Mouse (Mus musculus) cerebellum, postnatal 10 days (tissue): ENCODE measurements around the gene Plekhb2.
A peak's percentile ranks its signal among the peaks of the same experiment; 100 is the strongest.

ENCODE experiments used
- DNase-seq, 2 experiments: peaks; one replicate each; pipeline ENCODE4 v3.0.0; 2021; ENCODE audit warnings: mixed read lengths in 2 of 2

Plekhb2 gene

GRCm38 (mm10) chr1:34834904-34835303 lies 14.9 kb upstream of the Plekhb2 start:
- no peak for DNase-seq

DNA sequence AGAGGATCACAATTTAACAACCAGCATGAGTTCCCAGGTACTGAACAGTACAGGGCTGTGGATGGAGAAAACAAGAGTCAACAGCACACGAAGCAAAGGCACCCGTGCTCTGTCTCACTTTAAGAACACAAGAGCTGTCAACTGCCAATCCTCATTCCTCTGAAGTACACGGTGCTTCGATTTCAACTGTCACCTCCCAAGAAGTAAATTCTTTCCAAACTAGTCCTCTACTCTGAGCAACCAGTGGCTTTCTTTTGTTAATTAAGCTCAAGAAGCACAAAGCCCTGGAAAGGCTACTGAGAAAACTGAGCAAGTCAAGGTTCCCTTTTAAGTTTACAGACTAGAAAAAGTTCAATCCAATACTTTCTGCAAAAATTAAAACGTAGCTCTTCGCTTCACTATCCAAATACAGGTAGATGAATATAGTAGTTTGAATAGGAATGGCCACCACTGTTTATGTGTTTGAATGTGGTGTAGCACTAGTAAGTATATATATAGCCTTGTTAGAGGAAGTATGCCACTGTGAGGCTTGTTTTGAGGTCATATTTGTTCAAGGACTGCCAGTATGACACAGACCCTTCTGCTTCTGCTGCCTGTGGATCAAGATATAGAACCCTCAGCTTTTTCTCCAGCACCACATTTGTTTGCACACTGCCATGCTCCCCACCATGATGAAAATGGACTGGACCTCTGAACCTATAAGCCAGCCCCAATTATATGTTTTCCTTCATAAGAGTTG lies 11.7 kb upstream of the Plekhb2 start:
- DNase-seq, result no peak

GRCm38 (mm10) chr1:34839241-34839640 lies 10.5 kb upstream of the Plekhb2 start:
- no peak for DNase-seq

DNA sequence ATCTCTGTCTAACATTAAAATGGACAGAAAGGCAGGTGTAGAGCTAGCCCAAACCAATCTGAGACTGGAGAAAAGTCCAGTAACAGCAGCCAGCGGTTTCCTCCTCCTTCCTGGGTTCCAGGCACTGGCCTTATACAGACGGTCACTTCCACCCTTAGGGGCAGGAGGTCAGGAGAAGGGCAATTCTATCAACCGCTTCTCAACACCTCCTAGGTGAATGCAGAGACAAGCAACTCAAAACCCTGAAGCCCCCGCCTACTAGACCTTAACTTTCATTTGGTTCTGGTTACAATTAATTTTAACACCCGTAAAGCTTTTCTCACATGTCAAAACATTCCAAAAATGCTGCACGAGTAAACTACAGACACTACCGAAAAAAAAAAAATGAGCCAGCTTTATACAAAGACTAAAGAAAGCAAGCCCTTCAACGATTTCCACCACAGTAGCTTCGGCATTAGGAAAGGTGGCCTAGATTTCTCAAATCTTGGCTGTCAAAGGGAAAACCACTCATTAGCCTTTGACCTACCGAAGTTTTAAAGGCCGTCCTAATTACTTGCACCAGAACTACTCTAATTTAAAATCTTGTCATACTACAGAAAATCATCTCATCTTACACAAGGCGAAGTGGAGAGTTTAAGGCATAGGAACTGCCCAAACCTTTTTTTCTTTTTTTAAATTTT lies 7.9 kb upstream of the Plekhb2 start:
- DNase-seq, result no peak

DNA sequence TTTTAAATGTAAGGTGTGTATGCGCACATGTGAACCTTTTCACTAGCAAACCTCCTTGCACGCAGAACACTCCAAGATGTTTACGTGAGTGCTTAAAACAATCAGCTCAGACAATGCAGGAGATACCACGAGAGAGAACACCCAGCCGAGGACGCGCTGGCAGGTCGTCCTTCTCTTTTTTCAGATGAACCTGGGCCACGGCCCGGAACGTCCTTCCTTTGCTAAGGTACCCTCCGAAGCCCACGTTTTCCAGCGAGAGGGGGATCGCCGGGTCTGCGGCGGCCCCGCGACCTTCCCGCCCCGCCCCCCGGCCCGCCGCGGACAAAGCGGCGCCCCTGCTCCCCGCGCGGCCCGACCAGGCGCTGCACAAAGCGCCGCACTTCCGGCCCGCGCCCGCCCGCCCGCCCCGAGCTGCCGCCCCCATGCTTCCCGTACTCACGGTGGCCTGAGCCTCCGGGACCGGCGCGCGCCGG lies 7.4 kb upstream of the Plekhb2 start:
- DNase-seq, result peak; percentile 81

GRCm38 (mm10) chr1:34842887-34843618 lies 6.7 kb upstream of the Plekhb2 start, which contains the start of gene Fam168b:
Gene Fam168b (minus strand): TSS chr1:34843065.
- peak; percentile 94 to 95 for DNase-seq

DNA sequence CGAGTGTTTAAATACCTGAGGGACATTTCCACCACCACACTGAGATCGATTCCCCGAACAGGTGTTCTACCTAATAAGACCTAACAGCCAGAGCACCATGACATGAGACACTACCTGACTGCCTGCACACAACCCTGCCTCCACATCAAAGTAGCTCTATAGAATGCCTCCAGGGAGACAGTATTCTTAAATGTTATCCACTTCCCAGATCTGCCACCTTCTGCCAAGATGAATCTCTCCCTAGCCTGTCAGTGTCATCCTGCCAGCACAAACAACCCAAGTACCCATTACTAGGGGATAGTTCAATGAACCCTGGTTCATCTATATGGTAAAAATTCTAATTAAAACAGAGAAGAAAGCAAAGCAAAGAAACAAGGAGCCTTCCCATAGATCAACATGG lies 2.7 kb upstream of the Plekhb2 start:
- DNase-seq, result no peak

DNA sequence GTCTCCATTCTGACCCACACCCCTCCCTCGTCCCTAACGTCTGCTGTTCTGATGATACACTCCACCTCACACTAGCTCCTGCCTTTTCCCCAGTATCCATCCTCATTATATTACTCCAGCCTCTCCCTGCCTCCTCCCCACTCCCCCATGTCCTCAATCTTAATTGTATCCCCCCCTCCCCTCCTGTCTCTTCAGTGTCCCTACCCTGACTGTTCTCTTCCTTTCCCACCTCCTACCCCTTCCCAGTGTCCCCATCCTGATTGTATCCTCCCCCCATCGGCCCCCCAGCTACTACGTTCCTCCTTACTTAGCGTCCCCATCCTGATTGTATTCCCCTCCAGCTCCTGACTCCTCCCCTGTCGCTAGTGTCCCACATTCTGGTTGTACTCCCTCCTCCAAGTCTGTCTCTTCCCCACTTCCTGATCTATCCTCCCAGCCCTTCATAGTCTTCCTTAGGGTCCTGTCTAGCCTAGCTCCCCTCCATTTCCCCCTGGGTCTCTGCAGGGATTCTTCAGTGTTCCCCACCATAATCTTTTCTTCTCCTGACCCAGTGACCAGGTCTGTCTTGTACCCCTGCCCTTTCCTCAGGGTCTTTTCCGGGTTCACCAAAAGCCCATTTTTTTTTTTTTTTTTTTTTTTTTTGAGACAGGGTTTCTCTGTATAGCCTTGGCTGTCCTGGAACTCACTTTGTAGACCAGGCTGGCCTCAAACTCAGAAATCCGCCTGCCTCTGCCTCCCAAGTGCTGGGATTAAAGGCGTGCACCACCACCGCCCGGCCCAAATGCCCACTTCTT lies 764 bp downstream of the Plekhb2 start:
- DNase-seq, result peak; percentile 28 to 34

DNA sequence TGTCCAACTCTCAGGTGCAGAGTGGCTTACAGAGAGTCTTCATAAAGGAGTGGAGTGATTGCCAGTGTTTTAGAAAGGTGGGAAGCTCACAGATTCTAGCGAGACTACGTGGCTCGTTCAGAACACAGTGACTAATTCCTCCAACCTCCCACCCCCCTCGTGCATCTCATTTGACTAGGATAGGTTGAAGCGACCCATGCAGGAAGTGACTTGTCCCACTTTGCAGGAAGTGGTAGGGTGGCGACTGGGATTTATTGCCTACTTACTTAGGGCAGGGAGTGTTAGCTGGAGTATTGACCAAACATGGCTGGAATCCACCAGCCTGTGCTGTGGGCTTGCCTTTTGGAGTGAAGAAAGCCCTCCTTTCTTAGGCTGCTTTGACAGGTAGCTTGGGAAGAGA lies 1.8 kb downstream of the Plekhb2 start:
- DNase-seq, result no peak

DNA sequence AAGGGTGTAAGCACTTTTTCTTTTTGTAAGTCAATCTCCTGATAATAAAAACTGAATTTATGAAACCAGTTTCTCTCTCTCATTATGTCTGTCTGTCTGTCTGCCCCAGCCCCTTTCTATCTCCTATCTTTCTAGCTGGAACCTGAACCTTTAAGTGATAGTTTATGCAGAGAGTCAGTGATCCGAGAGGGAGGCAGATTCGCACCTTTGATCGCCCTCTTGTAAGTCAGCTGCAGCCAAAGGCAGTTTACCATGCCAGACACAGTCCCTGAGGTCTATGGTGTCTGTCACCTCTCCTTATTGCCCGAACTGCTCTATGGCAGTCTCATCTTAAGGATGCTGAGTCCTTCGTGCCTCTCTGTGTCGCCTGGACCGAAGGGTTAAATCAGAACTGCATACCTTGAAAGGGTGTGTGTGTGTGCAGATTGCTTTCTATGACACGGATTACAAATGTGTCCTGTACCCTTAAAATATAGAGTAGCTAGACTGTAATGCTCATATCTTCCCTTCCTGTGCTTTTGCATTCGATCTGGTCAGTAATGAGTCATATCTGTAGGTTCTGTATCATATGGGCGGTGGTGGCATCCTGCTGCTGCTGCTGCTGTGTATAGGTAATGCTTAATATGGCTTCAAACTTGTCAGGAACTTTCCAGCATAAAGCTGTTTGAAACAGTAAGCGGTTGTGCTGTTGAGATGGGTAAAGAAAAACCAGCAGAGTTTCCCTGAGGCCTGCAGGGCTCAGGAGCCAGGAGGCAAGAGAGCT lies 2.5 kb downstream of the Plekhb2 start:
- no peak for DNase-seq

GRCm38 (mm10) chr1:34853786-34854185 lies 4.0 kb downstream of the Plekhb2 start:
- no peak for DNase-seq

GRCm38 (mm10) chr1:34855056-34855739 lies 5.4 kb downstream of the Plekhb2 start:
- no peak for DNase-seq

GRCm38 (mm10) chr1:34858671-34859070 lies 8.9 kb downstream of the Plekhb2 start:
- DNase-seq, result no peak

- DNase-seq, result no peak
Measured at GRCm38 (mm10) chr1:34859761-34860160, 10.0 kb downstream of the Plekhb2 start.

DNA sequence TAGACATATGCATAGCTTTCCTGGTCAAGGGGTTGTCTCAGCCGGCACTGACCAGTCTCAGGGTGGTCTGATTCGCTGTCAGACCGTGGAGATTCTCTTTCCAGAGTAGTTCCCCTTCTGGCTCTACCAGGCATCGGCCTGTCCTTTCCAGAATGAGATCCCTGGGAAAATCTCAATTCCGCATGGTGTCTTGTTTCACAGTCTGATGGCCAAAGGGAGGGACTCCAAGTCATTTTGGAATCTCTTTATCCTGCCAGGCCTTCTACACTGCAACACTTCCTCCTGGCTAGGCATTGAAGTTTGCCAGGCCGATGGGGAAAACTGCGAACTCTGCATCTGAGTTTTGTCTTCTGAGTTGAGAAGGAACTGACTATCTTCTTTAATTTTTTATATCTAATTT lies 10.4 kb downstream of the Plekhb2 start:
- DNase-seq, result peak in 1 of 2 experiments; percentile 17

GRCm38 (mm10) chr1:34862877-34863276 lies 13.1 kb downstream of the Plekhb2 start:
- DNase-seq, result no peak

DNA sequence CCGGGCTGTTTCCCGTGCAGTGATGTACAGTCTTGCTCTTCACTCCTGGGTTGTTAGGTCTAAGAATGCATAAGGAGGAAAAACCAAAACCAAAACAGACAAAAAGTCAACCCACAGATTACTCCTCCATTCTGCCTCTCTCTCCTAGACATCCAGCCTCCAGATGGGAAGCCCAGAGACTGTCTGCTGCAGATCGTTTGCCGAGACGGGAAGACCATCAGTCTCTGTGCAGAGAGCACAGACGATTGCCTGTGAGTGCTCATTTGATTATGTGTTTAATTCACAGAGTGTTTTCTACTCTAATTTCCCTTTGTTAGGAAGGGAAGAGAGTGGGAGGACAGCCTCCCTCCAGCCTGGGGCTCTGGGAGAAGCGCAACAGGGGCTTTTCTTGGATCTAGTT lies 13.5 kb downstream of the Plekhb2 start:
- DNase-seq, result no peak

- DNase-seq, result no peak
Measured at GRCm38 (mm10) chr1:34864243-34864642, 14.5 kb downstream of the Plekhb2 start.

DNA sequence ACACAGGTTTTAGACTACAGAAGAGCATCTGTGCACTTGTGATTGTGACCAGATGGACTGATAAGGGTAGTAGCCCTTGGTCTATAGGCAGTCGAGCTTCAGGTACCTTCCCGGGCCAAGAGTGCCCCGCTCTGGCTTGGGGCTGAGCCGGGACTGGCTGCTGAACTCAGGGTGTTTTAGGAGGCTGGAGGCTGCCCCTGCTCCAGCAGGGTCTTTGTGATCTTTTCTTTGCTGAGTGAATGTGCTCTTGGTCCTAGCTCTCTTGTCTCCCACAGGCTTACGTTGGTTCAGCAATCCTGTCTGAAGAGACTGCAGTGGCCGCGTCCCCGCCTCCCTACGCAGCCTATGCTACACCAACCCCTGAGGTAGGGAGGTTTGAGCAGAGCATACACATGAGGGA lies 16.1 kb downstream of the Plekhb2 start:
- DNase-seq, result no peak

- DNase-seq, result peak; percentile 95 to 96
Measured at GRCm38 (mm10) chr1:34866815-34867573, 17.2 kb downstream of the Plekhb2 start.

- DNase-seq, result no peak
Measured at GRCm38 (mm10) chr1:34867574-34867955, 17.8 kb downstream of the Plekhb2 start.
